In the genomic region with DNA sequence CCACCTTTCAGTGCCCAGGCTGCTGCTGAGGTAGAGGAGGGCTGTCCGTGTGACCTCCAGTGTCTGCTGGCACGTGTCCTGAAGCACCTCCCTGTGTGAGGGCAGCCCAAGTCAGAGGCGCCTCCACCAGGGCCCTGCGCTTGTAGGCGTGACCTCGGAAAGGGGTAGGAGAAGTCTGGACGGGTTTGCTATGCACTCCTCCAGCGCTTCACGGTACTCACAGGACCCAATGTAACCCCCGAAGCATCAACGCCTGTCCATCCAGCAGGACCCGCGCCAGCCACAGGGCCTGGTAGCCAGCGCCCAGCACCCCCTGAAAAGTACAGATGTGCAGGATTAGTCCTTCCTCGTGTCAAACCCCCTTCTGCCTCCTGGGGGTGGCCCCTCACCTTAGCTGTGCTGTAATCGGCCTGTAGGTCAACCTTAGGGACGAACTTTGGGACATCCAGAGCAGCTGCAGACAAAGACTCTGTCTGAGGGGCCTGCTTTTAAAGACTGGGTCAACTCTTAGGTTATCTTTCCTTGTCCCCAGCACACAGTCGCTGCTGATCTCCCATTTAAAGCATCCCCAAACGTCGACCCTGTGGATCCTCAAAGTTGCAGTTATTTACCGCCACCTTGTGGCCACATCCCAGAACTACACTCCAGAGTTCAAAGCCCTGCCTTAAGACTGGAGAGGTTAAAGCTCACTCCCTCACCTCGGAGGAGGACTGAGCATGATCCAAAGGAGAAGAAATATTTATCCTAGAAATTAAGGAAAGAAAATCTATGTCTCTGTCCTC, we compare ENCODE assay signal across 9 mouse cellular contexts. TPM values are rescaled to one million over a fixed set of nuclear protein-coding genes. Genes with fewer than 3 reads are reported as not detected.
DNase-seq lines count a peak whose midpoint lies in the region; ATAC-seq lines count a peak whose summit lies in the region.
"Had no signal": no experiment of that assay in that cellular context is flagged by ENCODE, and none has a peak within 500 bp of the region (broad histone marks: within the 10 kb centered on the region; RNA-seq: fewer than 3 reads in every experiment).

No protein-coding gene starts in this region.

- H3K27ac ChIP-seq in forebrain, embryonic 13.5 days, result no peak overlapping the region
- no peak overlapping the region for H3K27ac ChIP-seq in hindbrain, embryonic 13.5 days
- H3K27ac ChIP-seq: lung, embryonic 15.5 days had no signal

- peaks cover 5% of the 10 kb centered on the region; the same call in 1 of the 2 replicates for H3K4me1 ChIP-seq in forebrain, embryonic 13.5 days
- H3K4me1 ChIP-seq in hindbrain, embryonic 13.5 days (replicated peaks), result peaks cover 6% of the 10 kb centered on the region

- H3K27me3 ChIP-seq in forebrain, embryonic 13.5 days, result no peaks in the 10 kb centered on the region; the same call in 1 of the 2 replicates
- peaks cover 13% of the 10 kb centered on the region; the same call in 1 of the 2 replicates for H3K27me3 ChIP-seq in hindbrain, embryonic 13.5 days
- H3K27me3 ChIP-seq: lung, embryonic 15.5 days had no signal

- WGBS in forebrain, embryonic 13.5 days, result 31% methylated on average over 22 of the region's 22 CpGs
- WGBS in hindbrain, embryonic 13.5 days, result 29% methylated on average over 22 of the region's 22 CpGs

- no peak overlapping the region for H3K4me3 ChIP-seq in forebrain, embryonic 13.5 days
- no peak overlapping the region for H3K4me3 ChIP-seq in hindbrain, embryonic 13.5 days
- H3K4me3 ChIP-seq: lung, embryonic 15.5 days had no signal

- H3K4me2 ChIP-seq in forebrain, embryonic 13.5 days, result peak overlapping the region; percentile 41
- H3K4me2 ChIP-seq in hindbrain, embryonic 13.5 days, result peak overlapping the region; percentile 31
- H3K4me2 ChIP-seq: lung, embryonic 15.5 days had no signal

- no peak overlapping the region for H3K9ac ChIP-seq in forebrain, embryonic 13.5 days
- peak overlapping the region; percentile 35 for H3K9ac ChIP-seq in hindbrain, embryonic 13.5 days
- H3K9ac ChIP-seq: lung, embryonic 15.5 days had no signal

- H3K36me3 ChIP-seq in forebrain, embryonic 13.5 days (ENCODE audit: poor library complexity, severe bottlenecking), result no peaks in the 10 kb centered on the region
- no peaks in the 10 kb centered on the region for H3K36me3 ChIP-seq in hindbrain, embryonic 13.5 days
- H3K36me3 ChIP-seq: lung, embryonic 15.5 days had no signal

- no peaks in the 10 kb centered on the region for H3K9me3 ChIP-seq in forebrain, embryonic 13.5 days (replicated peaks)
- no peaks in the 10 kb centered on the region for H3K9me3 ChIP-seq in hindbrain, embryonic 13.5 days
- H3K9me3 ChIP-seq: lung, embryonic 15.5 days had no signal

- ATAC-seq in forebrain, embryonic 13.5 days, result peak; percentile 67
- ATAC-seq in hindbrain, embryonic 13.5 days (ENCODE audit: low FRiP score), result peak; percentile 71

- peak; percentile 80 for DNase-seq in MN1 (ENCODE audit: low spot score)
- peak; percentile 73 for DNase-seq in cerebellum, adult 11 months
- DNase-seq in layer of hippocampus, adult 9-10 months (ENCODE audit: low spot score), result peak; percentile 61
- peak; percentile 81 for DNase-seq in lung, postnatal 10 days
- DNase-seq in retina, postnatal 1 day, result peak; percentile 87
- DNase-seq in thymus, postnatal 36 days, result peak; percentile 74 to 76

RNA-seq across cellular contexts. Expression of a gene that starts 9.4 kb away (rescaled TPM):
- polyA plus RNA-seq in forebrain, embryonic 13.5 days (2015; fragmentation: Nextera tagmentation; extraction: Ambion mirVana), result 0.21 and 0.39 TPM in 2 replicates
- polyA plus RNA-seq in hindbrain, embryonic 13.5 days (2015; fragmentation: Nextera tagmentation; extraction: Ambion mirVana), result 0.66 and 0.92 TPM in 2 replicates

RNA-seq across cellular contexts. Expression of a gene that starts 24.9 kb away (rescaled TPM):
- 0.98 and 1.1 TPM in 2 replicates for polyA plus RNA-seq in forebrain, embryonic 13.5 days (2015; fragmentation: Nextera tagmentation; extraction: Ambion mirVana)
- 2.6 TPM in 2 replicates for polyA plus RNA-seq in hindbrain, embryonic 13.5 days (2015; fragmentation: Nextera tagmentation; extraction: Ambion mirVana)
